Mouse (Mus musculus) urinary bladder, postnatal 14 days (tissue): ENCODE results near the gene Shpk.
A peak's percentile ranks its signal among the peaks of the same experiment; 100 is the strongest.

Experiments
- DNase-seq: peaks from one replicate; pipeline ENCODE4 v3.0.0; 2021; ENCODE audit warnings: low spot score

Shpk gene

GRCm38 (mm10) chr11:73199879-73200278 is 619 bp downstream of the Shpk start:
- no peak for DNase-seq

- no peak for DNase-seq
Measured at GRCm38 (mm10) chr11:73201021-73201420, 1.8 kb downstream of the Shpk start.

GRCm38 (mm10) chr11:73201597-73201996 is 2.3 kb downstream of the Shpk start:
- no peak for DNase-seq

GRCm38 (mm10) chr11:73203895-73204294 is 4.6 kb downstream of the Shpk start:
- no peak for DNase-seq

GRCm38 (mm10) chr11:73205194-73205593 is 5.9 kb downstream of the Shpk start:
- DNase-seq: no peak

- no peak for DNase-seq
Measured at GRCm38 (mm10) chr11:73207621-73208020, 8.4 kb downstream of the Shpk start.

- DNase-seq: no peak
Measured at GRCm38 (mm10) chr11:73213956-73214355, 14.7 kb downstream of the Shpk start.

GRCm38 (mm10) chr11:73219671-73220070 is 20.4 kb downstream of the Shpk start:
- DNase-seq: no peak

- DNase-seq: no peak
Measured at GRCm38 (mm10) chr11:73220651-73221050, 21.4 kb downstream of the Shpk start.

GRCm38 (mm10) chr11:73222846-73223245 is 23.6 kb downstream of the Shpk start:
- no peak for DNase-seq

- no peak for DNase-seq
Measured at GRCm38 (mm10) chr11:73223966-73224365, 24.7 kb downstream of the Shpk start.

GRCm38 (mm10) chr11:73225856-73226255 is 26.6 kb downstream of the Shpk start:
- DNase-seq: no peak

- no peak for DNase-seq
Measured at GRCm38 (mm10) chr11:73228881-73229280, 29.6 kb downstream of the Shpk start.

GRCm38 (mm10) chr11:73230081-73230480 is 30.8 kb downstream of the Shpk start:
- no peak for DNase-seq

GRCm38 (mm10) chr11:73232513-73232912 is 33.3 kb downstream of the Shpk start:
- DNase-seq: no peak

GRCm38 (mm10) chr11:73233992-73234391 is 34.7 kb downstream of the Shpk start, which contains the start of gene Trpv1:
Trpv1 (plus strand) TSS chr11:73234292.
- DNase-seq: no peak

GRCm38 (mm10) chr11:73235990-73236701 is 36.9 kb downstream of the Shpk start:
- peak; percentile 71 for DNase-seq

GRCm38 (mm10) chr11:73236731-73237130 is 37.5 kb downstream of the Shpk start:
- DNase-seq: no peak

GRCm38 (mm10) chr11:73242199-73242598 is 42.9 kb downstream of the Shpk start:
- no peak for DNase-seq

- DNase-seq: no peak
Measured at GRCm38 (mm10) chr11:73242777-73243176, 43.5 kb downstream of the Shpk start.

GRCm38 (mm10) chr11:73257362-73257945 is 58.2 kb downstream of the Shpk start:
- DNase-seq: no peak

- DNase-seq: no peak
Measured at GRCm38 (mm10) chr11:73258664-73259063, 59.4 kb downstream of the Shpk start.

GRCm38 (mm10) chr11:73260457-73260856 is 61.2 kb downstream of the Shpk start:
- no peak for DNase-seq

- DNase-seq: no peak
Measured at GRCm38 (mm10) chr11:73261385-73261784, 62.1 kb downstream of the Shpk start.
